Mouse (Mus musculus) olfactory bulb, adult 2 months (tissue): ENCODE data around the gene Trappc4.

Source experiments
- CTCF ChIP-seq: fragments of 200-500 bp; IDR thresholded peaks from 2 replicates; pipeline ENCODE4 v1.5.1; 2012; ENCODE audit warnings: low read depth, mild to moderate bottlenecking, low read length, moderate library complexity; ENCODE audit not compliant: insufficient read depth
- POLR2A ChIP-seq: fragments of 200-500 bp; IDR thresholded peaks from 2 replicates; pipeline ENCODE4 v1.6.1; 2012; ENCODE audit warnings: mild to moderate bottlenecking, low read depth, low read length, moderate library complexity; ENCODE audit not compliant: insufficient read depth

- TF ChIP-seq POLR2A, result no peak
- TF ChIP-seq CTCF, result no peak
These were observed 325 bp upstream of the Trappc4 start for GRCm38 (mm10) chr9:44407752-44408097.
